Mouse (Mus musculus): ENCODE measurements around the gene Etfa.

- TF ChIP-seq CTCF (IDR thresholded peaks at IDR 0.05; ENCODE audit: extremely low read depth, insufficient read length, insufficient replicate concordance, low read depth, low read length), result no peak
- no peak for TF ChIP-seq POLR2A (IDR thresholded peaks at IDR 0.05; ENCODE audit: low read depth, low read length)
Observed at GRCm38 (mm10) chr9:55449108-55449507, 62.9 kb downstream of the Etfa start.

All from small intestine, adult 2 months (tissue).